Mouse (Mus musculus) thymus, postnatal 4 days (tissue): Measurements from ENCODE around the gene Ephb4.

Experiments
- DNase-seq: peaks from one replicate; pipeline ENCODE4 v3.0.0; 2021

The Ephb4 gene

GRCm38 (mm10) chr5:137374521-137375080 is 24.7 kb downstream of the Ephb4 start:
- DNase-seq: no peak

- no peak for DNase-seq
Observed at GRCm38 (mm10) chr5:137375627-137376026, 25.7 kb downstream of the Ephb4 start.

- DNase-seq: no peak
Observed at GRCm38 (mm10) chr5:137376198-137376597, 26.3 kb downstream of the Ephb4 start.

- DNase-seq: no peak
Observed at GRCm38 (mm10) chr5:137376722-137377121, 26.8 kb downstream of the Ephb4 start.

- DNase-seq: no peak
Observed at GRCm38 (mm10) chr5:137377176-137377575, 27.3 kb downstream of the Ephb4 start.

- no peak for DNase-seq
Observed at GRCm38 (mm10) chr5:137377603-137378002, 27.7 kb downstream of the Ephb4 start.

- peak; percentile 84 for DNase-seq
Observed at GRCm38 (mm10) chr5:137381152-137381551, 31.2 kb downstream of the Ephb4 start.

GRCm38 (mm10) chr5:137383441-137383840 is 33.5 kb downstream of the Ephb4 start:
- DNase-seq: no peak

GRCm38 (mm10) chr5:137386712-137387111 is 36.8 kb downstream of the Ephb4 start:
- no peak for DNase-seq

- DNase-seq: no peak
Observed at GRCm38 (mm10) chr5:137391641-137392040, 41.7 kb downstream of the Ephb4 start.

- no peak for DNase-seq
Observed at GRCm38 (mm10) chr5:137394456-137394855, 44.5 kb downstream of the Ephb4 start.

GRCm38 (mm10) chr5:137404081-137404480 is 54.2 kb downstream of the Ephb4 start:
- DNase-seq: no peak

GRCm38 (mm10) chr5:137409451-137409850 is 59.5 kb downstream of the Ephb4 start:
- DNase-seq: no peak

- DNase-seq: no peak
Observed at GRCm38 (mm10) chr5:137410066-137410465, 60.2 kb downstream of the Ephb4 start.

- DNase-seq: no peak
Observed at GRCm38 (mm10) chr5:137410549-137410948, 60.6 kb downstream of the Ephb4 start.

GRCm38 (mm10) chr5:137411235-137411634 is 61.3 kb downstream of the Ephb4 start:
- DNase-seq: no peak

GRCm38 (mm10) chr5:137414253-137414652 is 64.3 kb downstream of the Ephb4 start:
- DNase-seq: no peak

GRCm38 (mm10) chr5:137419105-137419504 is 69.2 kb downstream of the Ephb4 start:
- peak; percentile 32 for DNase-seq

- DNase-seq: no peak
Observed at GRCm38 (mm10) chr5:137419841-137420240, 69.9 kb downstream of the Ephb4 start.

- peak; percentile 42 for DNase-seq
Observed at GRCm38 (mm10) chr5:137425648-137426047, 75.7 kb downstream of the Ephb4 start.
